Mouse (Mus musculus) embryonic facial prominence, embryonic 15.5 days (tissue): ENCODE results near the gene Agr2. TPM values are rescaled to one million over a fixed set of nuclear protein-coding genes. Genes with fewer than 3 reads are reported as not detected.

Experiments
- ATAC-seq: fragments of 200-750 bp; cut with Nextera tagmentation; 2 replicates; pipeline ENCODE4 v1.8.0; 2017; ENCODE audit warnings: low read depth, moderate TSS enrichment; ENCODE audit not compliant: insufficient number of reproducible peaks, low FRiP score, low TSS enrichment
- H3K27ac ChIP-seq: fragments of 300-500 bp; sonication (generic); replicated peaks from 2 replicates; pipeline ENCODE4 v1.5.1; 2015; ENCODE audit warnings: mild to moderate bottlenecking, inconsistent platforms
- H3K27me3 ChIP-seq: fragments of 300-500 bp; sonication (generic); 2 replicates; pipeline ENCODE4 v1.6.1; 2015; ENCODE audit warnings: inconsistent platforms
- H3K36me3 ChIP-seq: fragments of 300-500 bp; sonication (generic); 2 replicates; pipeline ENCODE4 v1.6.1; 2015; ENCODE audit warnings: mild to moderate bottlenecking, inconsistent platforms
- H3K4me1 ChIP-seq: fragments of 300-500 bp; sonication (generic); 2 replicates; pipeline ENCODE4 v1.6.1; 2015; ENCODE audit warnings: inconsistent platforms
- H3K4me2 ChIP-seq: fragments of 300-500 bp; sonication (generic); replicated peaks from 2 replicates; pipeline ENCODE4 v1.6.1; 2015; ENCODE audit warnings: mild to moderate bottlenecking, inconsistent platforms
- H3K4me3 ChIP-seq: fragments of 300-500 bp; sonication (generic); replicated peaks from 2 replicates; pipeline ENCODE4 v1.5.1; 2015; ENCODE audit warnings: mild to moderate bottlenecking, inconsistent platforms
- H3K9ac ChIP-seq: fragments of 300-500 bp; sonication (generic); 2 replicates; pipeline ENCODE4 v1.6.1; 2015; ENCODE audit warnings: inconsistent platforms
- H3K9me3 ChIP-seq: fragments of 300-500 bp; sonication (generic); replicated peaks from 2 replicates; pipeline ENCODE4 v1.6.1; 2016; ENCODE audit warnings: inconsistent platforms
- WGBS: fragments of 180-500 bp; shearing (Covaris S2); methylation state at CpG from one replicate; pipeline ENCODE4 v1.1.7; 2015; 5-methylcytosine and 5-hydroxymethylcytosine counted together
- polyA plus RNA-seq: library from polyadenylated mRNA; unstranded; fragments of >200 nt; fragmentation: Nextera tagmentation; extraction: Ambion mirVana; gene quantifications from 2 replicates; pipeline ENCODE4 v1.2.1, GENCODE M21; 2015

Gene Agr2
- polyA plus RNA-seq, 1 experiment from 2014 or later: 13.8 TPM

GRCm38 (mm10) chr12:36027171-36027570, 34.5 kb downstream of the Agr2 start:
- no peak overlapping the region for H3K9ac ChIP-seq
- no peaks in the 10 kb centered on the region for H3K27me3 ChIP-seq
- H3K27ac ChIP-seq: no peak overlapping the region
- ATAC-seq: no peak
- H3K9me3 ChIP-seq: no peaks in the 10 kb centered on the region
- no peak overlapping the region for H3K4me2 ChIP-seq
- no peaks in the 10 kb centered on the region for H3K36me3 ChIP-seq
- H3K4me3 ChIP-seq: no peak overlapping the region
- no peaks in the 10 kb centered on the region for H3K4me1 ChIP-seq
- WGBS: 81% methylated on average over 2 of the region's 2 CpGs

DNA sequence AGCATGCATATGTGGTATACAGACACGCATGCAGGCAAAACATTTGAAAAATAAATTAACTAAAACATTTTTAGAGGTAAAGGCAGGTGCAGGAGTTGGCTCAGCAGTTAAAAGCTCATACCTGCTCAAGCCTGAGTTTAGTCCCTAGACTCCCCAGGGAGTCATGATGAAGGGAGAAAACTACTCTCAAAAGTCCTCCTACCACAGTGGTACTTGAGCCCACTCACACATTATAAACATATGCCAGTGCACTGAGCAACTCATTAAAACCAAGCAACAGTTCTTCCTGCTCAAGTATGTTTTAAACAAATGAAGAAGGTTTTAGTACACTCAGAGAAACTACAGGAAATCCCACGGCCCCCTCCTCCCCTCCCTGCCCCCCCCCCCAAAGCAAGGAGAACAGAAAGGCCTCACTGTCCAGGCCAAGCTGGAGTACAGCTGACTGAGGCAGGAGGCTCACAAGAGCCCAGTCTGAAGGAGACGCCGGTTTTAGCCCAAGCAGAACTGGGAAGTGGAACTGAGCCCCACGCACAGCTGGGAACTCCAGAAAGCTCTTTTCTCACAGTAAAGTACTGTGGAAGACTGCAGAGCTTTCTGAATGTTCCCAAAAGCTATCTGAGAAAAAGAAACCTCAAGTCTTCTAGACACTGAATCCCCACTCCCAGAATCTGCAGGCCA, 36.4 kb downstream of the Agr2 start:
- no peaks in the 10 kb centered on the region for H3K9me3 ChIP-seq
- ATAC-seq: no peak
- 50% methylated on average over 5 of the region's 5 CpGs for WGBS
- no peaks in the 10 kb centered on the region for H3K4me1 ChIP-seq
- no peak overlapping the region for H3K4me3 ChIP-seq
- H3K4me2 ChIP-seq: no peak overlapping the region
- no peaks in the 10 kb centered on the region for H3K27me3 ChIP-seq
- no peak overlapping the region for H3K27ac ChIP-seq
- no peaks in the 10 kb centered on the region for H3K36me3 ChIP-seq
- no peak overlapping the region for H3K9ac ChIP-seq

GRCm38 (mm10) chr12:36029687-36030086, 37.0 kb downstream of the Agr2 start:
- H3K36me3 ChIP-seq: no peaks in the 10 kb centered on the region
- H3K27me3 ChIP-seq: no peaks in the 10 kb centered on the region
- WGBS: 72% methylated on average over 5 of the region's 6 CpGs

GRCm38 (mm10) chr12:36030660-36031363, 38.1 kb downstream of the Agr2 start:
- H3K4me2 ChIP-seq: no peak overlapping the region
- WGBS: 79% methylated on average over 12 of the region's 12 CpGs

More at GRCm38 (mm10) chr12:36029687-36030086, 37.0 kb downstream of the Agr2 start:
- no peaks in the 10 kb centered on the region for H3K9me3 ChIP-seq
- ATAC-seq: no peak
- no peak overlapping the region for H3K27ac ChIP-seq
- no peaks in the 10 kb centered on the region for H3K4me1 ChIP-seq
- no peak overlapping the region for H3K4me3 ChIP-seq
- H3K4me2 ChIP-seq: no peak overlapping the region
- H3K9ac ChIP-seq: no peak overlapping the region

GRCm38 (mm10) chr12:36032419-36032818, 39.7 kb downstream of the Agr2 start:
- H3K27ac ChIP-seq: 0 out of 2 replicates have a peak overlapping the region, but pooled peaks have one; percentile 11
- WGBS: 70% methylated on average over 4 of the region's 4 CpGs
- no peak for ATAC-seq

More at GRCm38 (mm10) chr12:36030660-36031363, 38.1 kb downstream of the Agr2 start:
- ATAC-seq: no peak
- Histone ChIP-seq H3K27ac (no peak overlapping the region), H3K4me3 (no peak overlapping the region), H3K4me1 (no peaks in the 10 kb centered on the region), H3K9ac (no peak overlapping the region), H3K9me3 (no peaks in the 10 kb centered on the region), H3K27me3 (no peaks in the 10 kb centered on the region), H3K36me3 (no peaks in the 10 kb centered on the region)

GRCm38 (mm10) chr12:36035501-36035900, 42.8 kb downstream of the Agr2 start:
- ATAC-seq: no peak
- Histone ChIP-seq H3K27me3 (no peaks in the 10 kb centered on the region), H3K27ac (no peak overlapping the region), H3K4me3 (no peak overlapping the region), H3K9ac (no peak overlapping the region), H3K9me3 (no peaks in the 10 kb centered on the region), H3K4me2 (no peak overlapping the region), H3K4me1 (no peaks in the 10 kb centered on the region), H3K36me3 (no peaks in the 10 kb centered on the region)
- 91% methylated on average over 6 of the region's 6 CpGs for WGBS

More at GRCm38 (mm10) chr12:36032419-36032818, 39.7 kb downstream of the Agr2 start:
- Histone ChIP-seq H3K4me2 (no peak overlapping the region), H3K27me3 (no peaks in the 10 kb centered on the region), H3K9ac (no peak overlapping the region), H3K4me1 (no peaks in the 10 kb centered on the region), H3K36me3 (no peaks in the 10 kb centered on the region), H3K4me3 (no peak overlapping the region), H3K9me3 (no peaks in the 10 kb centered on the region)

- 95% methylated on average over 7 of the region's 7 CpGs for WGBS
- H3K4me2 ChIP-seq: no peak overlapping the region
- ATAC-seq: no peak
These were observed 43.4 kb downstream of the Agr2 start for GRCm38 (mm10) chr12:36036121-36036520.

GRCm38 (mm10) chr12:36036776-36037175, 44.1 kb downstream of the Agr2 start:
- ATAC-seq: no peak
- Histone ChIP-seq H3K9me3 (no peaks in the 10 kb centered on the region), H3K9ac (no peak overlapping the region), H3K36me3 (no peaks in the 10 kb centered on the region), H3K27ac (no peak overlapping the region), H3K27me3 (no peaks in the 10 kb centered on the region), H3K4me1 (no peaks in the 10 kb centered on the region; the same call in 1 of the 2 replicates), H3K4me2 (no peak overlapping the region), H3K4me3 (no peak overlapping the region)
- 81% methylated on average over 10 of the region's 10 CpGs for WGBS

More at GRCm38 (mm10) chr12:36036121-36036520, 43.4 kb downstream of the Agr2 start:
- no peak overlapping the region for H3K4me3 ChIP-seq
- no peaks in the 10 kb centered on the region for H3K27me3 ChIP-seq
- H3K9ac ChIP-seq: no peak overlapping the region
- H3K36me3 ChIP-seq: no peaks in the 10 kb centered on the region
- H3K4me1 ChIP-seq: no peaks in the 10 kb centered on the region
- H3K27ac ChIP-seq: no peak overlapping the region
- no peaks in the 10 kb centered on the region for H3K9me3 ChIP-seq

GRCm38 (mm10) chr12:36039541-36040084, 46.9 kb downstream of the Agr2 start:
- no peaks in the 10 kb centered on the region for H3K9me3 ChIP-seq
- no peak overlapping the region for H3K9ac ChIP-seq
- H3K4me3 ChIP-seq: no peak overlapping the region
- no peak overlapping the region for H3K4me2 ChIP-seq
- 77% methylated on average over 9 of the region's 9 CpGs for WGBS
- H3K27me3 ChIP-seq: no peaks in the 10 kb centered on the region
- H3K36me3 ChIP-seq: no peaks in the 10 kb centered on the region
- no peak overlapping the region for H3K27ac ChIP-seq
- H3K4me1 ChIP-seq: no peaks in the 10 kb centered on the region; the same call in 1 of the 2 replicates
- ATAC-seq: no peak

DNA sequence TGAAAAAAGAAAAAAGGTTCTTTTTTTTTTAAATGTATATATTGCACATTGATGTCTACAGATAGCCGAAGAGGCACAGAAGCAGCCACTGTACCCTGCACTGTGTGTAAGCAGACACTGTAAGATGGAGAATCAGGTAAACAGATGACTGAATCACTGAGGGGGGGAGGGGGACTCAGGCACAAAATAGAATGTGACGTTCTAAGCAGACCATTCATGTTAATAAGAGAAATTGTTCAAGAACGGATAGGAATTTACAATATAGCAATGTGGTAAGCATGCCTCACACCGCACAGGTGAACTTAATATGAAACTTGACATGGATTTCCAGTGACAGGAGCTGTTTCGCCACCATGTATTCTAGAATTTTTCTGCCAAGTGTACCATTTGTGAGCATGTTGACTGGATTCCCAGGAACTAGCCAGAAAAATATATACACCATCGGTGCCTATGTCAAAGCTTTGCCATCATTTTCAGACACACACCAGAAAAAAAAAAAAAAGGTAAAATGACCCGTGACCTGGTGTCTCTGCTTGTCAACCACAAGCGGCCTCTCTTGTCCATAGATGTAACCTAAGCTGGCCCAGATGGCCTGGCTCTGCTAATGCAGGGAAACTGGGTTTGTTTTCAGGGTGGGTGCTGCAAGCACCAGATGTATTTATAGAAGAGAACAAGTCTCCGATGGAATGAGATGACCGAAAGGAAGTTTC, 48.0 kb downstream of the Agr2 start:
- Histone ChIP-seq H3K4me1 (no peaks in the 10 kb centered on the region; the same call in 1 of the 2 replicates), H3K9me3 (no peaks in the 10 kb centered on the region), H3K4me2 (peak overlapping the region; percentile 99), H3K4me3 (peak overlapping the region; percentile 80), H3K27me3 (no peaks in the 10 kb centered on the region), H3K9ac (no peak overlapping the region), H3K27ac (no peak overlapping the region), H3K36me3 (no peaks in the 10 kb centered on the region)
- 48% methylated on average over 10 of the region's 10 CpGs for WGBS
- no peak for ATAC-seq

- H3K27ac ChIP-seq: no peak overlapping the region
- peak overlapping the region; percentile 80 for H3K4me3 ChIP-seq
- H3K27me3 ChIP-seq: no peaks in the 10 kb centered on the region
- H3K4me2 ChIP-seq: peak overlapping the region; percentile 99
- H3K36me3 ChIP-seq: no peaks in the 10 kb centered on the region
- H3K9ac ChIP-seq: no peak overlapping the region
- ATAC-seq: no peak
- no peaks in the 10 kb centered on the region; the same call in 1 of the 2 replicates for H3K4me1 ChIP-seq
- H3K9me3 ChIP-seq: no peaks in the 10 kb centered on the region
- 36% methylated on average over 4 of the region's 4 CpGs for WGBS
These were observed 48.5 kb downstream of the Agr2 start for GRCm38 (mm10) chr12:36041281-36041589.
